Mouse (Mus musculus) cortical plate, adult 2 months (tissue): Measurements from ENCODE around the gene Gm14139.

Experiments
- CTCF ChIP-seq: fragments of 200-500 bp; IDR thresholded peaks from 2 replicates; pipeline ENCODE4 v1.5.1; 2011; ENCODE audit warnings: mild to moderate bottlenecking, control low read depth, low read length; ENCODE audit not compliant: insufficient read depth; ENCODE audit errors: extremely low read depth
- POLR2A ChIP-seq: fragments of 200-500 bp; IDR thresholded peaks from 2 replicates; pipeline ENCODE4 v1.6.1; 2011; ENCODE audit warnings: mild to moderate bottlenecking, low read length, control low read depth; ENCODE audit not compliant: insufficient read depth; ENCODE audit errors: extremely low read depth

GRCm38 (mm10) chr2:150166703-150167102 lies 14.9 kb upstream of the Gm14139 start:
- TF ChIP-seq CTCF (no peak), POLR2A (no peak)
